Mouse (Mus musculus) CD4-positive, CD25-positive, alpha-beta regulatory T cell, adult 4 months (primary cell): ENCODE measurements around the gene Masp1. TPM values are rescaled to one million over a fixed set of nuclear protein-coding genes. Genes with fewer than 3 reads are reported as not detected.

Experiments used
- polyA plus RNA-seq, 2 experiments: library from polyadenylated mRNA; unstranded; fragments of 100-300 nt; shearing (Covaris generic); gene quantifications; one replicate each; pipeline ENCODE4 v1.2.1; 2017

Gene Masp1
- polyA plus RNA-seq, 2 experiments from 2014 or later, result not detected

Other genes with a start within 250 kb of the Masp1 start
- gene Rtp1, start 91.7 kb downstream of the Masp1 start, polyA plus RNA-seq, result not detected
- gene Rtp4, start 524 bp downstream of the Masp1 start, polyA plus RNA-seq, result 100 to 1,000 TPM; 169 to 171 TPM